Mouse (Mus musculus): ENCODE measurements around the gene Trio. TPM values are rescaled to one million over a fixed set of nuclear protein-coding genes. Genes with fewer than 3 reads are reported as not detected.
"Not testable (repeated sequence)": the region's sequence is repeated elsewhere in the genome, so short reads cannot be mapped to it uniquely, and the experiment has no call there.

The Trio gene
- total and polyA plus RNA-seq, 3 experiments = 0.66 TPM; not detected in 2

GRCm38 (mm10) chr15:27849910-27850309, 175.7 kb downstream of the Trio start:
- TF ChIP-seq CTCF (IDR thresholded peaks at IDR 0.05; ENCODE audit: low read depth, low read length) (no peak), GATA2 (IDR thresholded peaks at IDR 0.05; ENCODE audit: borderline replicate concordance, low read depth, low read length) (no peak), TAL1 (conservative IDR thresholded peaks at IDR 0.05; ENCODE audit: low read depth, low read length) (no peak), POLR2AphosphoS5 (IDR thresholded peaks at IDR 0.05; ENCODE audit: insufficient replicate concordance, low read depth, low read length) (no peak), GATA1 (IDR thresholded peaks at IDR 0.05; ENCODE audit: borderline replicate concordance, low read length) (no peak)
- H3K4me3 ChIP-seq (ENCODE audit: low read depth, low read length) = no peak overlapping the region
- no peaks in the 10 kb centered on the region; the same call in 1 of the 2 replicates for H3K27me3 ChIP-seq (ENCODE audit: insufficient read depth, low read length)
- ATAC-seq (ENCODE audit: extremely low read depth, insufficient number of reproducible peaks, low FRiP score, poor library complexity, severe bottlenecking) = no peak
- DNase-seq (ENCODE audit: low spot score) = no peak
- peaks cover 62% of the 10 kb centered on the region for H3K9me3 ChIP-seq (replicated peaks)
- no peaks in the 10 kb centered on the region for H3K4me1 ChIP-seq (ENCODE audit: insufficient read depth, low read depth, low read length)
- no peaks in the 10 kb centered on the region for H3K36me3 ChIP-seq (replicated peaks)

GRCm38 (mm10) chr15:27841696-27842095, 184.0 kb downstream of the Trio start:
- Histone ChIP-seq H3K4me1 (ENCODE audit: insufficient read depth, low read depth, low read length) (no peaks in the 10 kb centered on the region), H3K36me3 (replicated peaks) (no peaks in the 10 kb centered on the region), H3K27me3 (ENCODE audit: insufficient read depth, low read length) (no peaks in the 10 kb centered on the region; the same call in 1 of the 2 replicates), H3K9me3 (replicated peaks) (peaks cover 36% of the 10 kb centered on the region), H3K4me3 (ENCODE audit: low read depth, low read length) (no peak overlapping the region)
- no peak for TF ChIP-seq GATA1 (IDR thresholded peaks at IDR 0.05; ENCODE audit: borderline replicate concordance, low read length)
- TF ChIP-seq CTCF (IDR thresholded peaks at IDR 0.05; ENCODE audit: low read depth, low read length) = no peak
- DNase-seq (ENCODE audit: low spot score) = no peak
- no peak for ATAC-seq (ENCODE audit: extremely low read depth, insufficient number of reproducible peaks, low FRiP score, poor library complexity, severe bottlenecking)

GRCm38 (mm10) chr15:27840579-27840978, 185.1 kb downstream of the Trio start:
- no peak for DNase-seq (ENCODE audit: low spot score)
- ATAC-seq (ENCODE audit: extremely low read depth, insufficient number of reproducible peaks, low FRiP score, poor library complexity, severe bottlenecking) = no peak
- Histone ChIP-seq H3K27me3 (ENCODE audit: insufficient read depth, low read length) (no peaks in the 10 kb centered on the region; the same call in 1 of the 2 replicates), H3K4me3 (ENCODE audit: low read depth, low read length) (no peak overlapping the region), H3K36me3 (replicated peaks) (no peaks in the 10 kb centered on the region), H3K9me3 (replicated peaks) (peaks cover 27% of the 10 kb centered on the region), H3K4me1 (ENCODE audit: insufficient read depth, low read depth, low read length) (no peaks in the 10 kb centered on the region)
- no peak for TF ChIP-seq TAL1 (conservative IDR thresholded peaks at IDR 0.05; ENCODE audit: low read depth, low read length)
- TF ChIP-seq CTCF (IDR thresholded peaks at IDR 0.05; ENCODE audit: low read depth, low read length) = no peak
- TF ChIP-seq GATA2 (IDR thresholded peaks at IDR 0.05; ENCODE audit: borderline replicate concordance, low read depth, low read length) = no peak
- no peak for TF ChIP-seq GATA1 (IDR thresholded peaks at IDR 0.05; ENCODE audit: borderline replicate concordance, low read length)
- no peak for TF ChIP-seq POLR2AphosphoS5 (IDR thresholded peaks at IDR 0.05; ENCODE audit: insufficient replicate concordance, low read depth, low read length)

GRCm38 (mm10) chr15:27840125-27840524, 185.5 kb downstream of the Trio start:
- no peaks in the 10 kb centered on the region for H3K36me3 ChIP-seq (replicated peaks)
- H3K4me3 ChIP-seq (ENCODE audit: low read depth, low read length) = no peak overlapping the region
- peaks cover 31% of the 10 kb centered on the region for H3K9me3 ChIP-seq (replicated peaks)
- H3K27me3 ChIP-seq (ENCODE audit: insufficient read depth, low read length) = no peaks in the 10 kb centered on the region; the same call in 1 of the 2 replicates
- ATAC-seq (ENCODE audit: extremely low read depth, insufficient number of reproducible peaks, low FRiP score, poor library complexity, severe bottlenecking) (no peak), DNase-seq (ENCODE audit: low spot score) (no peak)
- TF ChIP-seq POLR2AphosphoS5 (IDR thresholded peaks at IDR 0.05; ENCODE audit: insufficient replicate concordance, low read depth, low read length) = no peak
- TF ChIP-seq GATA2 (IDR thresholded peaks at IDR 0.05; ENCODE audit: borderline replicate concordance, low read depth, low read length) = no peak
- no peak for TF ChIP-seq TAL1 (conservative IDR thresholded peaks at IDR 0.05; ENCODE audit: low read depth, low read length)
- TF ChIP-seq GATA1 (IDR thresholded peaks at IDR 0.05; ENCODE audit: borderline replicate concordance, low read length) = no peak
- no peak for TF ChIP-seq CTCF (IDR thresholded peaks at IDR 0.05; ENCODE audit: low read depth, low read length)
- H3K4me1 ChIP-seq (ENCODE audit: insufficient read depth, low read depth, low read length) = no peaks in the 10 kb centered on the region

GRCm38 (mm10) chr15:27831646-27832045, 194.0 kb downstream of the Trio start:
- no peak for ATAC-seq (ENCODE audit: extremely low read depth, insufficient number of reproducible peaks, low FRiP score, poor library complexity, severe bottlenecking)
- H3K4me3 ChIP-seq (ENCODE audit: low read depth, low read length) = no peak overlapping the region
- no peaks in the 10 kb centered on the region for H3K36me3 ChIP-seq (replicated peaks)
- TF ChIP-seq GATA1 (IDR thresholded peaks at IDR 0.05; ENCODE audit: borderline replicate concordance, low read length) (no peak), TAL1 (conservative IDR thresholded peaks at IDR 0.05; ENCODE audit: low read depth, low read length) (no peak), POLR2AphosphoS5 (IDR thresholded peaks at IDR 0.05; ENCODE audit: insufficient replicate concordance, low read depth, low read length) (no peak), CTCF (IDR thresholded peaks at IDR 0.05; ENCODE audit: low read depth, low read length) (no peak), GATA2 (IDR thresholded peaks at IDR 0.05; ENCODE audit: borderline replicate concordance, low read depth, low read length) (no peak)
- DNase-seq (ENCODE audit: low spot score) = no peak
- peaks cover 28% of the 10 kb centered on the region for H3K9me3 ChIP-seq (replicated peaks)
- H3K27me3 ChIP-seq (ENCODE audit: insufficient read depth, low read length) = no peaks in the 10 kb centered on the region
- H3K4me1 ChIP-seq (ENCODE audit: insufficient read depth, low read depth, low read length) = no peaks in the 10 kb centered on the region

GRCm38 (mm10) chr15:27827871-27828270, 197.8 kb downstream of the Trio start:
- not testable (repeated sequence) for DNase-seq (ENCODE audit: low spot score); H3K4me1 ChIP-seq (ENCODE audit: insufficient read depth, low read depth, low read length); H3K4me3 ChIP-seq (ENCODE audit: low read depth, low read length); ATAC-seq (ENCODE audit: extremely low read depth, insufficient number of reproducible peaks, low FRiP score, poor library complexity, severe bottlenecking); H3K27me3 ChIP-seq (ENCODE audit: insufficient read depth, low read length); H3K36me3 ChIP-seq (replicated peaks)
- H3K9me3 ChIP-seq (replicated peaks) = peaks cover 33% of the 10 kb centered on the region

GRCm38 (mm10) chr15:27826886-27827285, 198.8 kb downstream of the Trio start:
- peaks cover 31% of the 10 kb centered on the region for H3K9me3 ChIP-seq (replicated peaks)
- no peaks in the 10 kb centered on the region for H3K27me3 ChIP-seq (ENCODE audit: insufficient read depth, low read length)
- no peak for TF ChIP-seq POLR2AphosphoS5 (IDR thresholded peaks at IDR 0.05; ENCODE audit: insufficient replicate concordance, low read depth, low read length)
- TF ChIP-seq TAL1 (conservative IDR thresholded peaks at IDR 0.05; ENCODE audit: low read depth, low read length) = no peak
- H3K36me3 ChIP-seq (replicated peaks) = no peaks in the 10 kb centered on the region
- H3K4me1 ChIP-seq (ENCODE audit: insufficient read depth, low read depth, low read length) = no peaks in the 10 kb centered on the region
- no peak for DNase-seq (ENCODE audit: low spot score)
- H3K4me3 ChIP-seq (ENCODE audit: low read depth, low read length) = no peak overlapping the region
- ATAC-seq (ENCODE audit: extremely low read depth, insufficient number of reproducible peaks, low FRiP score, poor library complexity, severe bottlenecking) = no peak

Measured in G1E (cell line).